Mouse (Mus musculus) stomach, postnatal 0 days (tissue): ENCODE measurements around the gene Cadps. TPM values are rescaled to one million over a fixed set of nuclear protein-coding genes. Genes with fewer than 3 reads are reported as not detected.
"Not testable (repeated sequence)": the region's sequence is repeated elsewhere in the genome, so short reads cannot be mapped to it uniquely, and the experiment has no call there.

Experiments
- ATAC-seq: fragments of 200-750 bp; cut with Nextera tagmentation; 2 replicates; pipeline ENCODE4 v1.8.0; 2017; ENCODE audit not compliant: low FRiP score, low TSS enrichment
- DNase-seq: peaks from one replicate; pipeline ENCODE4 v3.0.0-alpha.2; 2016; ENCODE audit warnings: low spot score
- H3K27ac ChIP-seq: fragments of 300-500 bp; sonication (generic); replicated peaks from 2 replicates; pipeline ENCODE4 v1.5.1; 2014; ENCODE audit warnings: mild to moderate bottlenecking, control low read depth
- H3K27me3 ChIP-seq: fragments of 300-500 bp; sonication (generic); 2 replicates; pipeline ENCODE4 v1.6.1; 2014; ENCODE audit warnings: low read length; ENCODE audit not compliant: control insufficient read depth, insufficient read depth
- H3K36me3 ChIP-seq: fragments of 300-500 bp; sonication (generic); 2 replicates; pipeline ENCODE4 v1.6.1; 2014; ENCODE audit warnings: low read length, mixed read lengths; ENCODE audit not compliant: control insufficient read depth, insufficient read depth
- H3K4me1 ChIP-seq: fragments of 300-500 bp; sonication (generic); replicated peaks from 2 replicates; pipeline ENCODE4 v1.6.1; 2014; ENCODE audit warnings: antibody characterized with exemption; ENCODE audit not compliant: control insufficient read depth, insufficient read depth
- H3K4me2 ChIP-seq: fragments of 300-500 bp; sonication (generic); replicated peaks from 2 replicates; pipeline ENCODE4 v1.6.1; 2014; ENCODE audit warnings: low read depth, mild to moderate bottlenecking, control low read depth, moderate library complexity
- H3K4me3 ChIP-seq: fragments of 300-500 bp; sonication (generic); 2 replicates; pipeline ENCODE4 v1.5.1; 2014; ENCODE audit warnings: low read depth, low read length, control low read depth
- H3K9ac ChIP-seq: fragments of 300-500 bp; sonication (generic); 2 replicates; pipeline ENCODE4 v1.6.1; 2014; ENCODE audit warnings: mild to moderate bottlenecking, low read length, control low read depth, mixed read lengths
- H3K9me3 ChIP-seq: fragments of 300-500 bp; sonication (generic); 2 replicates; pipeline ENCODE4 v1.6.1; 2016; ENCODE audit warnings: low read length; ENCODE audit not compliant: control insufficient read depth
- CTCF ChIP-seq: IDR thresholded peaks from 2 replicates; pipeline ENCODE4 v1.5.1; 2016; ENCODE audit warnings: antibody characterized with exemption, low read depth, mild to moderate bottlenecking, moderate library complexity
- EP300 ChIP-seq: optimal IDR thresholded peaks from 2 replicates; pipeline ENCODE3; 2016; ENCODE audit warnings: antibody characterized with exemption
- WGBS: fragments of 180-500 bp; shearing (Covaris S2); extraction: QIAGEN DNeasy Blood & Tissue Kit; methylation state at CpG from one replicate; pipeline ENCODE4 v1.1.7; 2014; 5-methylcytosine and 5-hydroxymethylcytosine counted together
- polyA plus RNA-seq: library from polyadenylated mRNA; unstranded; fragments of >200 nt; fragmentation: Nextera tagmentation; extraction: Ambion mirVana; gene quantifications from 2 replicates; pipeline ENCODE4 v1.2.1, GENCODE M21; 2015

The Cadps gene
- polyA plus RNA-seq, 1 experiment from 2014 or later = 1.5 TPM

DNA sequence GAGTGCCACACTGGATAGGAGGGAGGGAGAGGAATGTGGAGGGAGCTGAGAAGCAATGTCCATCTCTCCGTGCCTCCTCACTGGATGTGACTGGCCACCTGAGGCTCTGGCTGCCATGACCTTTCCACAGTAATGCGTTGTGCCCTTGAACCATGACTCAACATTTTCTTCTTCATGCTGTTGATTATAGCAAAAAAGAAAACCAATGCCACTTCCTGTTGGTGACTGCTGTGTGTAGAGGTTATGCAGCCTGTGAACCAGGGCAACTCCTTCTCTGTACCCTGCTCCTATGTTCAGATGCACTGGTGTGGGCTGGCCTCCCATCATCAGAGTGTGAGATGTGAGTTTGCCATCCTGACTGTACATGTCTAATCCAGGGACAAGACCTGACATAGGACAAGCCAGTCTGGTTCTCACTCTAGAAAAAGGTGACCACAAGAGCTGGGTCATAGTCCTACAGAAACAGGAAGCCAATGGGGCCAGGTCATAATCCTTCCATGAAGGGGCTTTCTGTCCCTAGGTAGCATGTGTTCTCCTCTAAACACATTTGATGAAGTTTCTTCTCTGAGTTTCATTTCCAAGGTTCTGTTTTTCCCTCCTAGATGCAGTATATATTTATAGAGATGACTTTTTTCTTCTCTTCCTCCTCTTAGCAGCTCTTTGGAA lies 245.3 kb downstream of the Cadps start:
- ATAC-seq (peak; percentile 29; the same call in 1 of the 2 replicates), DNase-seq (no peak)
- WGBS = 61% methylated on average over 2 of the region's 2 CpGs
- TF ChIP-seq EP300 = no peak
- no peak for TF ChIP-seq CTCF
- Histone ChIP-seq H3K36me3 (no peaks in the 10 kb centered on the region), H3K27me3 (no peaks in the 10 kb centered on the region), H3K9ac (no peak overlapping the region), H3K27ac (no peak overlapping the region), H3K4me3 (no peak overlapping the region), H3K4me1 (no peaks in the 10 kb centered on the region), H3K9me3 (no peaks in the 10 kb centered on the region), H3K4me2 (no peak overlapping the region)

DNA sequence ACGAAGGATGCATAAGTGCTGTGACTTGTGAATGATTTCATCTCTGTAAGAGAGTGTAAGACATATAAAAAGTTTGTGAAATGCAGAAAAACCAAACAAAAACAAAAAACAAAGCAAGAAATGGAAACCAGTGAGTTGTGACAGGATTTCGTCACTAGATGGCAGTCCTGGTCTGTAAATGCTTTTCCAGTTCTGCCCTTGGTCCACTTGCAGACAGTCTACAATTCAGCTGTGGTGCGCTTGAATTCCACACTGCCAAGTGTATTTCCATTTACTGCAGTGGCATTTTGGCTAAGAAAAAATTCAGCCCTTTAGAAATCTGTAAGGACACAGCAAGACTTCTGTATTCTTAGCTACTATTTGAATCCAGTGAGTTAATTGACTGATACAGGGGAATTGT lies 247.8 kb downstream of the Cadps start:
- no peaks in the 10 kb centered on the region for H3K9me3 ChIP-seq
- H3K27me3 ChIP-seq = no peaks in the 10 kb centered on the region
- ATAC-seq = no peak
- H3K9ac ChIP-seq = no peak overlapping the region
- no peak overlapping the region for H3K4me3 ChIP-seq
- no peaks in the 10 kb centered on the region for H3K4me1 ChIP-seq
- DNase-seq = peak; percentile 26
- TF ChIP-seq CTCF (peak; percentile 88), EP300 (no peak)
- no peak overlapping the region for H3K4me2 ChIP-seq
- WGBS = 18% methylated on average over 3 of the region's 3 CpGs
- H3K27ac ChIP-seq = no peak overlapping the region
- H3K36me3 ChIP-seq = no peaks in the 10 kb centered on the region

DNA sequence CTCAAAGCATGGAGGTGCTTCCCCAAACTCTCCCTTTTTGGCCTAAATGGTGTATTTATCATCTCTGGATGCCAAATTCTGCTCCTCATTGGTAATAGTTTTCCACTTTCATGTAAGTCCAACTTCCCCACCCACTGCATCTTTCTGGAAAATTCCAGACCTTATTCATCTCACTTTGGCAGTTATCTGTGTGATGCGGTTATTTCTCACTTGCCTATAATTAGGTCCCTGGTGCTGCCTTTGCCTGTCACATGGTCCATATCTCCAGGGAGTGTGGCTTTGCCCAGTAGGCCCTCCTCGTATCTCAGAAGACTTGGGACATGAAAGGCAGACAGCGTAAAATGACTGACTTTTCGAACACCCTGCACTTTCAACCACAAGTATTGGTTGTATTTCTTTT lies 248.5 kb downstream of the Cadps start:
- no peaks in the 10 kb centered on the region for H3K9me3 ChIP-seq
- no peak overlapping the region for H3K27ac ChIP-seq
- no peak for TF ChIP-seq CTCF
- no peak for TF ChIP-seq EP300
- no peak for DNase-seq
- H3K36me3 ChIP-seq = no peaks in the 10 kb centered on the region
- no peaks in the 10 kb centered on the region for H3K27me3 ChIP-seq
- ATAC-seq = no peak
- no peaks in the 10 kb centered on the region for H3K4me1 ChIP-seq
- H3K4me3 ChIP-seq = no peak overlapping the region
- WGBS = 84% methylated on average over 4 of the region's 4 CpGs
- H3K9ac ChIP-seq = no peak overlapping the region
- H3K4me2 ChIP-seq = no peak overlapping the region

DNA sequence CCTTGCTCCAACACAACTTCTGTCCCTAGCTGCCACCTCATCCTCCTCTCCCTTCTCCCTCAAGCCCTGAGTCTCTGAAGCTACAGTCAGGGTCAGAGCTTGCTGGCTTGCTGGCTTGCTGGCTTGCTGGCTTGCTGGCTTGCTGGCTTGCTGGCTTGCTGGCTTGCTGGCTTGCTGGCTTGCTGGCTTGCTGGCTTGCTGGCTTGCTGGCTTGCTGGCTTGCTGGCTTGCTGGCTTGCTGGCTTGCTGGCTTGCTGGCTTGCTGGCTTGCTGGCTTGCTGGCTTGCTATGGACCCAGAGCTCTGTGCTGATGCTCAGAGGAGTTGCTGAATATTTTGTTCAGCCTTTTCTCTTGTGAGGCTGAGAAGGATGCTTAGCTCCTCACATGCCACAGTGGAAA lies 261.1 kb downstream of the Cadps start:
- H3K9ac ChIP-seq, H3K4me1 ChIP-seq, DNase-seq, H3K27ac ChIP-seq, H3K4me3 ChIP-seq, H3K36me3 ChIP-seq, H3K27me3 ChIP-seq, ATAC-seq, H3K4me2 ChIP-seq, H3K9me3 ChIP-seq: not testable (repeated sequence)

DNA sequence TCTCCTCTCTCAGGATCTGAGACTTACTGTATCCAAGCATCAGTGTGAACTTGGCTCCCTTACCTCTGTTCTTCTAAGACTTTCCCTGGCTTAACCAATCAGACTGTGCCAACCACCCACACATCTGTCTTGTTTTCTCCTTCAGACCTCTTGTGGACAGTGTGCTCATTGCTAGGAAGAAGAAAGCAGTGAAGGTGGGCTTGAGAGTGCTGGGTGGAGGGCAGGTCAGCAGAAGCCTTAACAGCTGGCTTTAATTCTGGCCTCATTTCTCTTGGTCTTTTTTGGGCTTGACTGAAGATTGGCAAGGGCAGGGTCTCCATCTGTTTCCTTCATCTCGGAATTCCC lies 262.7 kb downstream of the Cadps start:
- no peak overlapping the region for H3K4me3 ChIP-seq
- DNase-seq (no peak), ATAC-seq (no peak)
- H3K27me3 ChIP-seq = no peaks in the 10 kb centered on the region
- 67% methylated on average over 1 of the region's 1 CpGs for WGBS
- no peaks in the 10 kb centered on the region for H3K4me1 ChIP-seq
- H3K9me3 ChIP-seq = no peaks in the 10 kb centered on the region
- H3K36me3 ChIP-seq = no peaks in the 10 kb centered on the region
- TF ChIP-seq EP300 = no peak
- TF ChIP-seq CTCF = no peak
- no peak overlapping the region for H3K27ac ChIP-seq
- H3K4me2 ChIP-seq = no peak overlapping the region
- H3K9ac ChIP-seq = no peak overlapping the region

DNA sequence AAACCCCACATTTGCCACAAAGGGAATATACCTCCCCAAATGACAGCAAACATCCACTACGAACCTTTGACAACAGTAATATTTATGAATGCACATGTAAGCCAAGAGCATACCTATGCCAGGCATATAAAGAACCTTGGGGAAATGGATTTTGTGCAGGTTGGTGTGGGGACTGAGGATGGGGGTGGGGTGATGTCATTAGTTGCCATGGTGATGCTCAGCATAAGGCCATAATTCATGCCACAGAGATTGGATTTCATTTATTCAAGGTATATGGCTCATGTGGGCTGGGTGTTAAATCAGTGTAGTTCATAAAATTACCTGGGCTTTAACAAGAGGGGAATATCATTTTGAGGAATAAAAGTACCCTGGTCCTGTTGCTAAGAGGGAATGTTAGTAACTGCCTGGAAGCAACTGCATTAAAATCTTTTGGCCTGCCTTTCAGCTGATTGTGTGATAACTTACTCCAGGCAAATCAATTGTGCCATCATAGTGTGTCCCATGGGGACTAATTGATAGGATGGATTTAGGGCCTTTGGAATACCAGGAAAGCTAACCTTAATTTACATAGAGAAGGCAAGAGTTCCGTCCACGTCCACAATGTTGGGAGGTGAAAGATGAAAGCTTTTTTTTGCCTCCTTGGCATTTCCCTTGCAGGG lies 263.2 kb downstream of the Cadps start:
- TF ChIP-seq EP300 (no peak), CTCF (no peak)
- no peak overlapping the region for H3K9ac ChIP-seq
- H3K27me3 ChIP-seq = no peaks in the 10 kb centered on the region
- no peak overlapping the region for H3K4me2 ChIP-seq
- no peak overlapping the region for H3K27ac ChIP-seq
- no peaks in the 10 kb centered on the region for H3K36me3 ChIP-seq
- H3K4me1 ChIP-seq = no peaks in the 10 kb centered on the region
- no peak for ATAC-seq
- WGBS = 69% methylated on average over 3 of the region's 3 CpGs
- no peak overlapping the region for H3K4me3 ChIP-seq
- no peak for DNase-seq
- H3K9me3 ChIP-seq = no peaks in the 10 kb centered on the region
